Mouse (Mus musculus) adrenal gland, postnatal 10 days (tissue): Measurements from ENCODE around the gene Cd200r3. TPM values are rescaled to one million over a fixed set of nuclear protein-coding genes. Genes with fewer than 3 reads are reported as not detected.

ENCODE experiments used
- DNase-seq: peaks from one replicate; pipeline ENCODE4 v3.0.0; 2021; ENCODE audit warnings: mixed read lengths
- total RNA-seq, 2 experiments: library from RNA; stranded (reverse); gene quantifications; 2 replicates each; pipeline ENCODE4 v1.2.3; 2021

The Cd200r3 gene
- total RNA-seq, 2 experiments from 2014 or later: 0.15 to 0.21 TPM

- DNase-seq: no peak
Measured at GRCm38 (mm10) chr16:44988667-44989357, 45.3 kb downstream of the Cd200r3 start.

GRCm38 (mm10) chr16:44993319-44994019, 50.0 kb downstream of the Cd200r3 start:
- no peak for DNase-seq

GRCm38 (mm10) chr16:44994206-44994953, 50.9 kb downstream of the Cd200r3 start:
- no peak for DNase-seq

- DNase-seq: no peak
Measured at GRCm38 (mm10) chr16:44995111-44995510, 51.6 kb downstream of the Cd200r3 start.

- DNase-seq: peak; percentile 40
Measured at GRCm38 (mm10) chr16:44996701-44997100, 53.2 kb downstream of the Cd200r3 start.

GRCm38 (mm10) chr16:44999537-44999936, 56.1 kb downstream of the Cd200r3 start:
- DNase-seq: no peak

GRCm38 (mm10) chr16:45004443-45004842, 61.0 kb downstream of the Cd200r3 start:
- no peak for DNase-seq

GRCm38 (mm10) chr16:45005280-45005679, 61.8 kb downstream of the Cd200r3 start:
- DNase-seq: no peak

GRCm38 (mm10) chr16:45006971-45007370, 63.5 kb downstream of the Cd200r3 start:
- DNase-seq: no peak

- no peak for DNase-seq
Measured at GRCm38 (mm10) chr16:45007807-45008206, 64.3 kb downstream of the Cd200r3 start.

- DNase-seq: peak; percentile 13
Measured at GRCm38 (mm10) chr16:45009634-45010033, 66.2 kb downstream of the Cd200r3 start.

- peak; percentile 47 for DNase-seq
Measured at GRCm38 (mm10) chr16:45015591-45015990, 72.1 kb downstream of the Cd200r3 start.

GRCm38 (mm10) chr16:45016488-45016887, 73.0 kb downstream of the Cd200r3 start:
- DNase-seq: no peak

- DNase-seq: no peak
Measured at GRCm38 (mm10) chr16:45018868-45019267, 75.4 kb downstream of the Cd200r3 start.

GRCm38 (mm10) chr16:45020055-45020454, 76.6 kb downstream of the Cd200r3 start:
- no peak for DNase-seq

GRCm38 (mm10) chr16:45020669-45021309, 77.3 kb downstream of the Cd200r3 start:
- DNase-seq: no peak

GRCm38 (mm10) chr16:45021443-45021842, 78.0 kb downstream of the Cd200r3 start:
- no peak for DNase-seq

- DNase-seq: peak; percentile 79
Measured at GRCm38 (mm10) chr16:45023904-45024303, 80.4 kb downstream of the Cd200r3 start.

GRCm38 (mm10) chr16:45025321-45025720, 81.8 kb downstream of the Cd200r3 start:
- DNase-seq: no peak

GRCm38 (mm10) chr16:45029080-45029479, 85.6 kb downstream of the Cd200r3 start:
- DNase-seq: no peak

GRCm38 (mm10) chr16:45029493-45029892, 86.0 kb downstream of the Cd200r3 start:
- DNase-seq: peak; percentile 33

GRCm38 (mm10) chr16:45030127-45030526, 86.6 kb downstream of the Cd200r3 start:
- peak; percentile 2 for DNase-seq
